Mouse (Mus musculus): ENCODE measurements around the gene Klf16.

DNA sequence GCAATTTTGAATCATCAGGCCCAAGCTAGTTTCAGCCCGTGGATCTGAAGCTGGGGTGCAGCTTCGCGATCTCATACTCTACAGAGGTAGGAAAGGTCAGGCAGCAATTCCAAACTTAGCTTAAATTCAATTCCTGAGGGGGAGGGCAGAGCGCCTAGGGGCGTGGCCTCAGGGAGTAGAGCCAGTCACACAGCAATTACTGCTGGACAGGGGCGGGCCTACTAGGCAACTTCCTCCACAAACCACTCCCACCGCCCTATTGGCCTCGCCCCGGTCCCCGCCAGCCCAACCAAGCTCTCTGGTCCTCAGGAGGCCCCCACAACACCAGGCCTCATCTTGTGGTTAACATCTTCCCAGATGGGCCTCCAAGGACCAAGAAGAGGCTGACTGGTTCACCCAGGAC lies 7.5 kb downstream of the Klf16 start:
- TF ChIP-seq EP300 (IDR thresholded peaks at IDR 0.05; ENCODE audit: low read depth) (no peak), CTCF (IDR thresholded peaks at IDR 0.05; ENCODE audit: low read depth) (no peak)
